Mouse (Mus musculus): Measurements from ENCODE around the gene Gpr37l1.

DNA sequence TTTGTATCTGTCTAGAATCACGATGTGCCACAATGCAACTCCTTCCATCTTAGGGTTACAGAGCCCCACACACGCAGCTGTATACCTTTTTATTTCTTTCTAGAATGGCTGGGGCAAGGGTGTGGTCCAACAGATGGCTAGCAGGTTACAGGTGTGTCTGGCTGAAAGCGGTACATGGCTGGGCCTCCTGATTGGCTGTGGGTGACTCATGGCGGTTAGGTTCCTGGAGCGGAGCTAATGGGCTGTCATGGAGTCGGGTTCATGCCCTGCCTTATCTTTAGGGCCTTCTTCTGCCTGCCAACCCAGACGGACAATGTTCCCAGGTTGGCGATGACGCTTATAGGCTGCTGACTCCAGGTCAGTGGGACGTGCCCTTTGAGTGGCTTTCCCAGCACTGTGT, 13.3 kb upstream of the Gpr37l1 start:
- TF ChIP-seq CTCF (IDR thresholded peaks at IDR 0.05; ENCODE audit: low read depth) (no peak), EP300 (IDR thresholded peaks at IDR 0.05; ENCODE audit: low read depth) (no peak)

Data from liver, postnatal 0 days (tissue).